Mouse (Mus musculus) kidney, adult 8-10 months (tissue): ENCODE measurements at regions not wholly inside any gene's neighbourhood (a gene's known extent, or its start where the extent isn't known, plus 50 kb on each side); places are given as distances from the start of the nearest gene placed in this dataset.
A peak's percentile ranks its signal among the peaks of the same experiment; 100 is the strongest.

Experiments used
- DNase-seq, 2 experiments: peaks; one replicate each; pipeline ENCODE4 v3.0.0; 2022

DNA sequence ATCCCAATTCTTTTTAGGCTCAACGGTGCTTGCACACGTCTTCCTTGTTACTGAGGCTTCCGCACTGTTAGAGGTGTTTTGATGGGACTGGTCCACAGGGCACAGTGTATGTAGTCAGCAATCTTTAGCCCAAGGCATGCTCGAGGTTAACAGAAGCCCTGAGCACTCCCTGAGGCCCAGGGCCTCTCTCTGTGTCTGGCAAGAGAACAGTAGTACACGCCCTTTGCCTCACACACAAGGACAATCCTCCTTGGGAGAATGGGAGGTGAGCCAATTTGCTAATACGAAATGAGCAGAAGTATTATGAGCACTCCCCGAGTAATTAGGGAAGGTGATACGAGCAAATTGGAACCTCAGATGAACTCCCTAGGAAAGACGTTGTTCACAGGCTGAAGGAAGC lies 136.5 kb upstream of the Arglu1 start:
- no peak for DNase-seq

- no peak for DNase-seq
Observed at GRCm38 (mm10) chr8:8824886-8825285, 134.6 kb upstream of the Arglu1 start.

- DNase-seq = no peak
Observed at GRCm38 (mm10) chr8:8821119-8821518, 130.8 kb upstream of the Arglu1 start.

- DNase-seq = no peak
Observed at GRCm38 (mm10) chr8:8820614-8821013, 130.3 kb upstream of the Arglu1 start.

GRCm38 (mm10) chr8:8819233-8819931 lies 129.1 kb upstream of the Arglu1 start:
- peak; percentile 54 to 58 for DNase-seq

- DNase-seq = no peak
Observed at GRCm38 (mm10) chr8:8812807-8813167, 122.5 kb upstream of the Arglu1 start.

- no peak for DNase-seq
Observed at GRCm38 (mm10) chr8:8812051-8812806, 121.9 kb upstream of the Arglu1 start.

DNA sequence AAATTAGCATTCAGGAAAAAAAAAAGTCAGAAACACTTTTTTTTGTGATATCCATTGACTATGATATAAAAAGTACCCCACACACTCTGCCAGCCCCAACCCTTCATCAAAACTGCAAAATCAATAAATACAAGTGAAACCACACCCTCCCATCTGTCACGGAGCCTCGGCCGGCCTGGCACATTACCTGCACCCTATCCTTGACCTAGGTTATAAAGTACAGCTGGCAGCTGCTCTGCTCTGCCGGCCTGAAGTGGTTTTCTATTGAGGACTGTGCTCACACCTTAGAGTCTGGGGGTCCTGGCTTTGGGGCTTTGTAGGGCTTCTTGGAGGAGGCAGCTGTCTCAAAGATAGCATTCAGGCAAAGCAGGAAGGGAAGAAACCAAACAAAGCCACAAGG lies 120.6 kb upstream of the Arglu1 start:
- peak in 1 of 2 experiments; percentile 23 for DNase-seq

GRCm38 (mm10) chr8:8809835-8810439 lies 119.6 kb upstream of the Arglu1 start:
- DNase-seq = peak; percentile 28 to 53

GRCm38 (mm10) chr8:8809349-8809748 lies 119.0 kb upstream of the Arglu1 start:
- DNase-seq = no peak

DNA sequence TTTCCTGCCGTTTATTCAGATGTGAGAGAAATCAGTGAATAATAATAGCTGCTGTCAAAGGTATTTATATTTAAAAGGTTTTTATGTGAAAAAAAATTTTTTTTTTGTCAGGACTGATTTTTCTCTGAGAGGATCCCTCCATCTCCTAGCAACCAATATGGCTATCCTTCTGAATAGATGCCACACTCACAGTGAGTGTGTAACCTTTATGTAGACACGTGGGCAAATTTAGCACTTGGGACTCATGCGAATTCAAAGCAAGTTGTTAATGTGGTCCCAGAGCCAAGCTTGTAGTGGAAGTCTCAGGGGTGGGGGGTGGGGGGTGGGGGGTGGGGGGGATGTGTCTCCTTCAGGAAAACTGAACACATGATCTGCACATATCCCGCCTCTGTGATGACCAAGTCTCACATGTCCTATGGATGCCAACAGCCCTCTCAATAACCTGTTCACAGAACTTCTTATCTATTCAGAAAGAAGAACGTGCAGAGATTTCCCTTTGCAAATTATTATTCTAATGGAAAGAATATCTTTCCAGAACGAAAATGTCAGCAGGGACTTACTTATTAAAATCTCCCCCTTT lies 112.5 kb upstream of the Arglu1 start:
- no peak for DNase-seq

GRCm38 (mm10) chr8:8802317-8802716 lies 112.0 kb upstream of the Arglu1 start:
- no peak for DNase-seq

DNA sequence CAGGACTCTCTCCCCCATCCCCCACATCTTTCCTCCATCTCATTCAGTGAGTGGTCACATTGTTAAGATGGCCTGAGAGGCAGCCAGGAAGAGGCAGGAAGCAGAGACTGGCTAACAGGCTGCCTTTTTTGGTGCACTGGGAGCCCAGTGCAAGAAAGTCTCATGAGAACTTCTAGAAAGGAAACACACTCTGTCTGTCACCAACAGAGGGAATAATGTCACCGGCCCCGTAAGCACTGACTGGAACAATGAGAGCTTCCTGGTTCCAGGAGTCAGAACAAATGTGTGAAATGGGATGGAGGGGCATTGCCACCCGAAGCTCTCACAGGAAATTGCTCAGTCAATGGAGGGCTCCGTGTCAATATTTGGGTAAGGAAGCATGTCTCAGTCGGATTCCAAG lies 111.3 kb upstream of the Arglu1 start:
- no peak for DNase-seq

DNA sequence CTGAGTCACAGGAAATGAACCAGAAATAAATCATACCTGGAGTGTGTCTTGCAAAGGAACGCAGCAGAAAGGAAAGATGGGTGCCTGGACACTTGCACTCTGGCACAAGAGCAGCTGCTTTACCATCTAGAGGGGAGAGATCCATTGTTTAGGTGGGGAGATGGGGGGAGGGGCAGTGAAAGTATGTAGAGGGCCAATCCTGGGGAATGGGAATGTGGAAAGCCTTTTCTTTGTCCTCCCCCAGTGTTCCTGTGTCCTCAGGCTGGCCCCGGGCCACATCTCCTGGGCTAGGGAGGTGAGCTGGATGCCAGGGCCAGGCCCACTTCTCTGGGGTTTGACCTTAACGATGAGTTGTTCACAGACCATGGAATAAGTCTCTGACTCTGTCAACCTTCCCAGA lies 107.2 kb upstream of the Arglu1 start:
- no peak for DNase-seq

GRCm38 (mm10) chr8:8796951-8797350 lies 106.6 kb upstream of the Arglu1 start:
- no peak for DNase-seq

DNA sequence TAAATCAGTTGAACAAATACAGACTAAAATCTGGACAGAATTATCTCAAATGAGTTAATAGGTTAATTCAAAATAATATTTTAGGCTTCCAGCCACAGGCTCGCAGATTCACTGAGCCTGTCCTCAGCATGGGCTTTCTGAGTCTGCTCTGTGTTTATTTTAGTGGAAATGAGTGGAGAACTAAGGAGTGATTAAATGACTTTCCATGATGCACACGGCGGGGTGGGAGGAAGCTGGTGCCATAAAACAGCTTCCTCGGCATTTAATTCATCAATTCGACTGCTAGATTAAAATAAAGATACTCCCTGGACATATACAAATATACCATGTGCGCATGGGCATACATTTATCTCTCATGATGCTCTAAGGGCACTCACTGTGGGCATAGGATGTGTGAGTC lies 104.4 kb upstream of the Arglu1 start:
- DNase-seq = no peak

DNA sequence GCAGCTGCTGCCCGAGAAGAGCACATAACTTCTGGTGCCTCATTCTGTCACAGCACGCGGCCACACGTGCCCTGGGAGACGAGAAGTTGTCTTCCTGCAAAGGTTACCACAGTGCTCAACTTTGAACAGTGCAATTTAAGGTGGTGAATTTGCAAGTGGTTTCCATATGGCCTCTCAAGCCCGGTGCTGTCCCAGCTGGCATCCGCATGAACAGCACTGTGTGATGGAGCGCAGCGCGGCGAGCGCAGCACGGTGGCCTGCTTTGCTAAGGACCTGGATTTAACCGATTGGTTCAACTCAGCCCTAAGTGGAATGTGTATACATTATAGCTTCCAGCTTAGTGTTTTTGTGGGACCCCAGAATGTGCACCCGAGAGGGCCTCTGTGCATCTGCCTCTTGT lies 89.6 kb upstream of the Arglu1 start:
- no peak for DNase-seq

- no peak for DNase-seq
Observed at GRCm38 (mm10) chr8:8774496-8775015, 84.2 kb upstream of the Arglu1 start.

DNA sequence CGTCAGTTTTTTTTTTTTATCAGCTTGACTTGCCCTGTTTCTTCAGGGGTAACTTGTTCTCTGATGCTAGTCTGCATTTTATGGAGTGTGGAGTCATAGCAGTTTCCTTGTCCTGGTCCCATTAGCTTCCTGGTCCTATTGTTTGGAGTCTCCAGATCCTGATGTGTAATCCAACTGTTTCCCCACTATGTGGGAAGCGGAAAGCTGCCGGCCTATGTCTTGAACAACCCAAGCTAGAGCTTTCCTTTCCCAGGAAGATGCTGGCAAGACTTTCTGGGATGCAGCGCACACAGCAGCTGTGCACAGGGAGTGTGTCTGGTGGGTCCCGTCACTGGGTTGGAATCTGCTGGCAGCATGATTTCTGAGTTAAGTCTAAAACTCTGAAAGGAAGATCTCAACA lies 82.1 kb upstream of the Arglu1 start:
- no peak for DNase-seq

DNA sequence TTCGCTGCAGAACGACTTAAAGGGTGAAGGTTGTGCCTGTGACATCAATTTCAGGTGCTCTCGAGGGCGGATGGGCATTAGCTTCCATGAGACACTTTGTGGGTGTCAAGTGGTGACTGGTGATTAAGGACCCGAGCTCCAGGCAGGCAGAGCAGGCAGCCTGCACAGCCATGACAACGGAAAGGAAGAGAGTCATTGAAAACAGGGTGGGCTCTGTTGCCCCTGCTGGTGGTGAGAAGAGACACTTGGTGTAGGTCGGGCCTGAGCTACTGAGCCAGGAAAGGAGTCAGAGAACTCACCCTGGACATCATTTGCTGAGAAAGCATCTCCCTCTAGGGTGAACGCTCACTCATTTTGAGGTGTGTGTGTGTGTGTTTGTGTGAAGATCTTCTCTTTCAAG lies 80.1 kb upstream of the Arglu1 start:
- DNase-seq = no peak

DNA sequence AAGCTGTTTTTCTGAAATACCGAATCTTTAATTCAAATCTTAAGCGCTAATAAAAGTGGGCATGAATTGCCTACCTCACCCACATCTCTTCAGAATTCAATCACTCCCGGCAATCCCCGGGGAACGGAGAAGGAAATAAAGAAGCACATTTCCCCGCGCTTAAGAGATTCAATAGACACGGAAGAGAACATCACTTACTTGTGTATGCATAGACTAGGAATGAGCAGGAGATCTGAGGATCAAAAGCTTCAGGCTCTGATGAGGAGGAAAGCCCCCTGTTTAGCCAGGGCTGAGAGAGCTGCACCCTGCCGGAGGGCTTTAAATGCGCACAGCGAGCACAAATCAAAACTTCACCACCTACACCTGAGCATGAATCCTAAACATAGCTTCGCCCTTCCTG lies 72.0 kb upstream of the Arglu1 start:
- no peak for DNase-seq

DNA sequence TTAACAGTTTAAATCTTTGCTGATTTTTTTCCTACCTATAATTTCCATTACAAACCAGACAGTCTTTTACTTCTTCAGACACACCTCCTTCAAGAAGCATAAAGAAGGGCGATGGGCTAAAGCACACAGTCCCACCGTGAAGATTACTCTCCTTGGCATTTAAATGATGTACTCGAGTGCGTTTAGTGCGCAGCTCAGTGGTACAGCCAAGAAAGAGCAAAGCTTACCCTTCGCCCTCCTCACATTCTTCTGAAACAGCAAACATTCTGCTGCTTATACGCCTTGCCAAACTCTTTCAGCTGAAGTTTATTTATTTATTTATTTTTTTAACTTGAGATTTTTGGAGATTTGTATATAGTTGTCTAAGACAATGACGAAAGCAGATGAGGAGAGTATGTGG lies 68.0 kb upstream of the Arglu1 start:
- no peak for DNase-seq

- no peak for DNase-seq
Observed at GRCm38 (mm10) chr8:8751208-8751607, 60.9 kb upstream of the Arglu1 start.

- no peak for DNase-seq
Observed at GRCm38 (mm10) chr8:8746691-8747090, 56.4 kb upstream of the Arglu1 start.
